Mouse (Mus musculus) spleen, adult 2 months (tissue): ENCODE data around the gene Gm49373. TPM values are rescaled to one million over a fixed set of nuclear protein-coding genes. Genes with fewer than 3 reads are reported as not detected.
A peak's percentile ranks its signal among the peaks of the same experiment; 100 is the strongest.

Experiments used
- DNase-seq, 2 experiments: peaks; one replicate each; pipeline versions ENCODE4 v3.0.0 to v3.0.0-alpha.2; 2012 to 2021; ENCODE audit warnings: low spot score in 2 of 2, low read depth in 1 of 2
- H3K27ac ChIP-seq: fragments of 200-500 bp; 2 replicates; pipeline ENCODE4 v1.5.1; 2012; ENCODE audit warnings: low read length, inconsistent platforms; ENCODE audit not compliant: insufficient read depth
- H3K27me3 ChIP-seq: fragments of 200-500 bp; 2 replicates; pipeline ENCODE4 v1.6.1; 2012; ENCODE audit warnings: mild to moderate bottlenecking, moderate library complexity, low read length, inconsistent platforms; ENCODE audit not compliant: control insufficient read depth, insufficient read depth
- H3K36me3 ChIP-seq: fragments of 200-500 bp; 2 replicates; pipeline ENCODE4 v1.6.1; 2012; ENCODE audit warnings: mild to moderate bottlenecking, low read length, inconsistent platforms; ENCODE audit not compliant: control insufficient read depth, insufficient read depth
- H3K4me1 ChIP-seq: fragments of 200-500 bp; 2 replicates; pipeline ENCODE4 v1.6.1; 2011; ENCODE audit warnings: inconsistent platforms; ENCODE audit not compliant: control insufficient read depth, insufficient read depth, insufficient read length
- H3K4me3 ChIP-seq: fragments of 200-500 bp; 2 replicates; pipeline ENCODE4 v1.5.1; 2011; ENCODE audit warnings: mild to moderate bottlenecking, inconsistent platforms; ENCODE audit not compliant: insufficient read depth, insufficient read length; ENCODE audit errors: extremely low read depth
- CTCF ChIP-seq: fragments of 200-500 bp; IDR thresholded peaks from 2 replicates; pipeline ENCODE4 v1.5.1; 2011; ENCODE audit warnings: mild to moderate bottlenecking, inconsistent platforms; ENCODE audit not compliant: insufficient read depth, insufficient read length, insufficient replicate concordance; ENCODE audit errors: extremely low read depth
- POLR2A ChIP-seq: fragments of 200-500 bp; IDR thresholded peaks from 2 replicates; pipeline ENCODE4 v1.6.1; 2011; ENCODE audit warnings: low read depth, low read length, inconsistent platforms
- WGBS: fragments of 180-500 bp; shearing (Covaris S2); methylation state at CpG from one replicate; pipeline ENCODE4 v1.1.7; 2018; 5-methylcytosine and 5-hydroxymethylcytosine counted together
- polyA plus RNA-seq: library from polyadenylated mRNA; depleted of rRNA; stranded (reverse); fragments of >200 nt; gene quantifications from 2 replicates; pipeline ENCODE4 v1.2.3, GENCODE M21; 2012

Gm49373 gene
- polyA plus RNA-seq, 1 experiment = 0.19 TPM

DNA sequence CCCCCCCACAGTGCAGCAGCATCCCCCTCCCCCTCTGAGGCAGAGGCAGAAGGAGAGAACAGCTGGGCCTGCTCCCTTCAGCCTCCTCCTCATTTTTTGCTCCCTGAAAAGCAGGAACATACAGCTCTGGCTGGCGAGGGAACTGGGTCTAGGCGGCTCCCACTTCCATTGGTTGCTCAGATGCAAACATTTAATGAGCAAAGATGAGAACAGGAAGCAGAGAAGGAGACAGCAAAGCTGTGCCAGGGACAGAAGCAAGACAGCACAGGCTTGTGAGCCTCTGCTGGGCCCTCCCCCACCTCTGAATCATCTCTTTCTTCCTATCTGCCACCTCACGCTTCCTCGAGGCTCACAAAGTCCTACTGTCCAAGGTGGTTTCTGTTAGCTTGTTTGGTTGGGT, 31.6 kb downstream of the Gm49373 start:
- TF ChIP-seq CTCF = no peak
- no peak for TF ChIP-seq POLR2A
- no peak for DNase-seq
- Histone ChIP-seq H3K36me3 (no peaks in the 10 kb centered on the region), H3K4me3 (no peak overlapping the region), H3K4me1 (no peaks in the 10 kb centered on the region; the same call in 1 of the 2 replicates), H3K27me3 (peaks cover 8% of the 10 kb centered on the region), H3K27ac (no peak overlapping the region)
- WGBS = 54% methylated on average over 4 of the region's 4 CpGs

DNA sequence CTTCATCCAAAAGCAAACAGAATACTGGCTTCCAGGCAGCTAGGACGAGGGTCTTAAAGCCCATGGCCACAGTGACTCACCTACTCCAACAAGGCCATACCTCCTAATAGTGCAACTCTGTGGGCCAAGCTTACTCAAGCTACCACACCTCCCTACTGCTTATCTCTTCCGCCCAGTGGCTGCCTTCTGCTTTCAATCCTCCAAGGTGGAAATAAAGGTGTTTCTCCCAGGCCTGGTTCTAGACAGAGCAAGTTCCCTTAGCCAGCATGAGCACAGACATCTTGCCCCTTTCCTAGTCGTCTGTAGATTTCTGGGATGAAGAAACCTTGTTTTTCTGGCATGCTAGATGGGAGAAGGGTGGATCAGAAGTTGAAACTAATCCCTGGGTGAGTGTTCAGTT, 33.1 kb downstream of the Gm49373 start:
- no peak overlapping the region for H3K27ac ChIP-seq
- 80% methylated on average over 3 of the region's 3 CpGs for WGBS

DNA sequence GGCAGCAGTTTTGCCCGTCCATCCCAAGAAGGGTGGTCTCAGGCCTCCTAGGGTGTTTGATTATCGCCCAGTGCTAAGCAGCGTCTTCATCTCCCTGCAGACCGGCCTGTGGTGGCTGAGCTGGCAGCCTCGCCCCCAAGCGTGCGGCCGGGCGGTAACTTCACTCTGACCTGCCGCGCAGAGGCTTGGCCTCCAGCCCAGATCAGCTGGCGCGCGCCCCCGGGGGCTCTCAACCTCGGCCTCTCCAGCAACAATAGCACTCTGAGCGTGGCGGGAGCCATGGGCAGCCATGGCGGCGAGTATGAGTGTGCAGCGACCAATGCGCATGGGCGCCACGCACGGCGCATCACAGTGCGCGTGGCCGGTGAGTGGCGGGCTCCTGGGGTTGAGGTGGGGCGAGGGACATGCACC, 35.4 kb downstream of the Gm49373 start:
- WGBS = 8% methylated on average over 31 of the region's 31 CpGs
- H3K4me1 ChIP-seq = peaks cover 11% of the 10 kb centered on the region
- no peaks in the 10 kb centered on the region for H3K36me3 ChIP-seq
- TF ChIP-seq CTCF = no peak
- TF ChIP-seq POLR2A = no peak
- no peak overlapping the region for H3K4me3 ChIP-seq
- H3K27me3 ChIP-seq = peaks cover 27% of the 10 kb centered on the region
- no peak overlapping the region for H3K27ac ChIP-seq
- no peak for DNase-seq

More for the DNA sequence above, 33.1 kb downstream of the Gm49373 start:
- Histone ChIP-seq H3K27me3 (peaks cover 17% of the 10 kb centered on the region), H3K4me1 (no peaks in the 10 kb centered on the region; the same call in 1 of the 2 replicates), H3K36me3 (no peaks in the 10 kb centered on the region), H3K4me3 (no peak overlapping the region)
- no peak for DNase-seq
- TF ChIP-seq POLR2A = no peak
- TF ChIP-seq CTCF = no peak

DNA sequence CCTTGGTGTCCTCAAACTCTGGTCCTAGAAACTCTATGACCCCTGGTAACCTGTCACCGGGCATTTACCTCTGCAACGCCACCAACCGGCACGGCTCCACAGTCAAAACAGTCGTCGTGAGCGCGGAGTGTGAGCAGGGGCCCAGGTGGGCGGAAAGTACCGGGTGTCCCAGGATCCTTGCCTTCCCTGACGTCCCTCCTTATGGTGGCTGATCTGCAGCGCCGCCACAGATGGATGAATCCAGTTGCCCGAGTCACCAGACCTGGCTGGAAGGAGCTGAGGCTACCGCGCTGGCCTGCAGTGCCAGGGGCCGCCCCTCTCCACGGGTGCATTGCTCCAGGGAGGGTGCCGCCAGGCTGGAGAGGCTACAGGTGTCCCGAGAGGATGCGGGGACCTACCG, 36.2 kb downstream of the Gm49373 start:
- Histone ChIP-seq H3K27ac (no peak overlapping the region), H3K27me3 (peaks cover 28% of the 10 kb centered on the region), H3K4me1 (peaks cover 14% of the 10 kb centered on the region), H3K36me3 (no peaks in the 10 kb centered on the region), H3K4me3 (no peak overlapping the region)
- no peak for DNase-seq
- WGBS = 8% methylated on average over 22 of the region's 22 CpGs
- TF ChIP-seq POLR2A (no peak), CTCF (no peak)

DNA sequence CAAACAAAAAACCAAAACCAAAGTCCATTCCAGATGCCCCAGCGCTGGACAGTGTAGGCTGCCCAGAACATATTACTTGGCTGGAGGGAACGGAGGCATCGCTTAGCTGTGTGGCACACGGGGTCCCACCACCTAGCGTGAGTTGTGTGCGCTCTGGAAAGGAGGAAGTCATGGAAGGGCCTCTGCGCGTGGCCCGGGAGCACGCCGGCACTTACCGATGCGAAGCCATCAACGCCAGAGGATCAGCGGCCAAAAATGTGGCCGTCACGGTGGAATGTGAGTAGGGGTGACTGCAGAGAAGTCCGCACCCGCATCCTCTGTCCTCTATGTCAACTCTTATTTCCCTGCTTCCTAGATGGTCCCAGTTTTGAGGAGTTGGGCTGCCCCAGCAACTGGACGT, 36.7 kb downstream of the Gm49373 start:
- Histone ChIP-seq H3K36me3 (no peaks in the 10 kb centered on the region), H3K4me3 (no peak overlapping the region), H3K4me1 (peaks cover 14% of the 10 kb centered on the region), H3K27me3 (peaks cover 28% of the 10 kb centered on the region), H3K27ac (no peak overlapping the region)
- no peak for DNase-seq
- WGBS = 15% methylated on average over 20 of the region's 20 CpGs
- no peak for TF ChIP-seq POLR2A
- no peak for TF ChIP-seq CTCF

DNA sequence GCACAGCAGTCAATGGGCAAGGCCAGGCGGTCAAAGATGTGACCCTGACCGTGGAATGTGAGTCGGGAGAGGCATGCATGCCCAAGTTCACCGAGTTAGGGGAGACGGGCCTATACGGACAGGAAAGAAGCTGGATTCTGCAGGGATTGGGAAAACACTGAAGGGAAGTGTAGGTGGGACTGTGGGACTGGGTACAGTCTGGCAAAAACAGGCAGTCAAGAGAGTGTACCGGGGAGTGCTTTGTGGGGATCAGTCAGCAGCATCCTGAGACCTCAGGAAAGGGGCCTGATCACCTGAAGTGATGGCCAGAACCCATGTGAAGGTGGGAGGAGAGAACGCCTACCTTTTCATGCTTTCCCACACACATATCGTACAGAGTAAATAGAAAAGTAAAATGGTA, 37.3 kb downstream of the Gm49373 start:
- Histone ChIP-seq H3K36me3 (no peaks in the 10 kb centered on the region), H3K27ac (no peak overlapping the region), H3K4me1 (peaks cover 14% of the 10 kb centered on the region), H3K27me3 (peaks cover 28% of the 10 kb centered on the region), H3K4me3 (no peak overlapping the region)
- 50% methylated on average over 9 of the region's 9 CpGs for WGBS
- no peak for DNase-seq
- TF ChIP-seq POLR2A (no peak), CTCF (no peak)

DNA sequence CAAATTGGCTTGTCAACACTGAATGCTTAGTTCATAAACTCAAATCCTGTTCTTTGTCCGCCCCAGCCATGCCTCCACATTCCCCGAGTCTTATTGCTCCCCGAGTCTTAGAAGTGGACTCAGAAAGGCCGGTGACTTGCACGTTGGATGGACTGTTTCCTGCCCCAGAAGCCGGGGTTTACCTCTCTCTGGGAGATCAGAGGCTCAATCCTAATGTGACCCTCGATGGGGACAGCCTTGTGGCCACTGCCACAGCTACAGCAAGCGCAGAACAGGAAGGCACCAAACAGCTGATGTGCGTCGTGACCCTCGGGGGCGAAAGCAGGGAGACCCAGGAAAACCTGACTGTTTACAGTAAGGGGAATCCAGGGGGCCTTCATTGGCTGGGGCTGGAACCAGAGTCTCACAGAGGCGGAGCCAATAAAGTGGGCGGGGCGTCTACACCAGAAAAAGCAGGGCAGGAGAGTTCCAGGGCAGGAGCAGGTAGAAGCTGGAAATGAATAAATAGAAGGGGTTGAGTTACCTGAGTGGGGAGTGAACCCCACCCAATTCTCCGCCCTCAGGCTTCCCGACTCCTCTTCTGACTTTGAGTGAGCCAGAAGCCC, 38.3 kb downstream of the Gm49373 start:
- peaks cover 28% of the 10 kb centered on the region for H3K27me3 ChIP-seq
- TF ChIP-seq POLR2A = no peak
- no peak for TF ChIP-seq CTCF
- H3K36me3 ChIP-seq = no peaks in the 10 kb centered on the region
- 15% methylated on average over 17 of the region's 17 CpGs for WGBS
- H3K27ac ChIP-seq = no peak overlapping the region
- no peak for DNase-seq
- no peak overlapping the region for H3K4me3 ChIP-seq
- H3K4me1 ChIP-seq = peaks cover 21% of the 10 kb centered on the region

DNA sequence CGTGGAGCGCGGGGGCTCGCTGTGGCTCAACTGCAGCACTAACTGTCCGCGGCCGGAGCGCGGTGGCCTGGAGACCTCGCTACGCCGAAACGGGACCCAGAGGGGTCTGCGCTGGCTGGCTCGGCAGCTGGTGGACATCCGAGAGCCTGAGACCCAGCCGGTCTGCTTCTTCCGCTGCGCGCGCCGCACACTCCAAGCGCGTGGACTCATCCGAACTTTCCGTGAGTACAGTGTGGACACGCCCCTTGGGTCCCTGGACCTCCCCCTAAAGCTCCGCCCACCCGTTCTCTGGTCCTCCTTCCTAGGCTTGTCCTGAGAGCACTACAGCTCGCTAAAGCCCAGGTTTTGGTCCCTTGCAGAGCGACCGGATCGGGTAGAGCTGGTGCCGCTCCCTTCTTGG, 39.8 kb downstream of the Gm49373 start:
- TF ChIP-seq POLR2A (no peak; the same call in 1 of the 2 replicates), CTCF (no peak)
- Histone ChIP-seq H3K36me3 (peaks cover under 1% of the 10 kb centered on the region), H3K4me3 (peak overlapping the region; percentile 65), H3K4me1 (peaks cover 22% of the 10 kb centered on the region), H3K27me3 (peaks cover 26% of the 10 kb centered on the region), H3K27ac (no peak overlapping the region)
- WGBS = under 1% methylated on average over 34 of the region's 34 CpGs
- peak; percentile 67 to 82 for DNase-seq
